Mouse (Mus musculus): ENCODE results near the gene Foxd1. TPM values are rescaled to one million over a fixed set of nuclear protein-coding genes. Genes with fewer than 3 reads are reported as not detected.

Gene Foxd1
- polyA plus RNA-seq, 1 experiment from 2014 or later, result 4.4 TPM

- Histone ChIP-seq H3K9ac (ENCODE audit: low read length) (peak overlapping the region; percentile 97), H3K36me3 (ENCODE audit: control insufficient read depth, insufficient read depth, low read length) (peaks cover 14% of the 10 kb centered on the region; the same call in 1 of the 2 replicates), H3K4me3 (ENCODE audit: low read depth, low read length) (peak overlapping the region; percentile 98), H3K27me3 (ENCODE audit: control insufficient read depth, insufficient read depth, low read length) (no peaks in the 10 kb centered on the region), H3K27ac (ENCODE audit: low read depth, low read length) (peak overlapping the region; percentile 76), H3K4me2 (peak overlapping the region; percentile 46), H3K9me3 (ENCODE audit: control insufficient read depth, low read length) (no peaks in the 10 kb centered on the region), H3K4me1 (ENCODE audit: control insufficient read depth, insufficient read depth, low read length) (peaks cover 13% of the 10 kb centered on the region)
- DNase-seq (ENCODE audit: low spot score, missing footprints) (no peak), ATAC-seq (ENCODE audit: low FRiP score) (no peak)
- WGBS, result under 1% methylated on average over 17 of the region's 17 CpGs
These were observed 37.9 kb upstream of the Foxd1 start for GRCm38 (mm10) chr13:98316140-98316479.

DNA sequence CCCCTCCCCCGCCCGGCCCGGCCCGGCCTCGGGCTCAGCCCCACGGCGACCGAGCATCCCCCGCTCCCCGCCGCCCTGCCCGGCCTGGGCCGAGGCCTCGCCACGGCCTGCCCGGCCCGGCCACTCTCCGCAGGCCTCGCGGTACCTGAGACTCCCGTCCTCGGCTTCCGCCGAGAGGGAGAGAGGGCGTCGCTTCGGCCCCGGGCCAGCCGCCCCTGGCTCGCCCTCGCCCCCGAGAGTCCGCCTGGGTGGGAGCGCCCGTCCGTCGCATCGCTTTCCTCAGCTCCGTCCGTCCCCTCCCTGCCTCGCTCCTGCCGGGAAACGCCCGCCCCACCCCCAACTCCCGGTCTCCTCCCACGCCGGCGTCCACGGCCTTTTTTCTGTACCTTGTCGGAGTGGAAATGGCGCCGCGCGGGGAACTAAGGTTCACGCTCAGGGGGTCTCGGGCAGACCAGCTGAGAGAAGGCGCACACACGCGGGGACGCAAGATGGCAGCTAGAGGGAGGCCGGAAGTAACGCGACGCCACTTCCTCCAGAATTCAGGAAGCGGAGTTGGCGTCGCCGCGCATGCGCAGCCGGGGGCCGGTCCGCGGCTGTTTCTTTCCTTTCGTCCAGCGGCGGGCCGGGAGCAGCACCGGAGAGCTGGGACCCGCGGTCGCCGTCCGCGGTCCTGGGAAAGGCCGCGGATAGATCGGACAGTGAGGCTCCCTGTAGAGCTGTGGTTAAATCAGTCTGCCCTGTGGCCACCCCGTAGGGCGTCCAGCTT lies 37.4 kb upstream of the Foxd1 start, which contains the start of gene Btf3:
TSS of gene Btf3 (minus strand) at position 527 of the 766 bp plus-strand sequence.
- Histone ChIP-seq H3K36me3 (ENCODE audit: control insufficient read depth, insufficient read depth, low read length) (peaks cover 14% of the 10 kb centered on the region; the same call in 1 of the 2 replicates), H3K27me3 (ENCODE audit: control insufficient read depth, insufficient read depth, low read length) (no peaks in the 10 kb centered on the region), H3K4me3 (ENCODE audit: low read depth, low read length) (peak within 1 kb of the TSS; percentile 98), H3K4me2 (peak within 1 kb of the TSS; percentile 55), H3K9me3 (ENCODE audit: control insufficient read depth, low read length) (no peaks in the 10 kb centered on the region), H3K9ac (ENCODE audit: low read length) (peak within 1 kb of the TSS; percentile 97), H3K4me1 (ENCODE audit: control insufficient read depth, insufficient read depth, low read length) (peaks cover 13% of the 10 kb centered on the region), H3K27ac (ENCODE audit: low read depth, low read length) (peak within 1 kb of the TSS; percentile 76)
- DNase-seq (ENCODE audit: low spot score, missing footprints) (peak; percentile 100), ATAC-seq (ENCODE audit: low FRiP score) (peak; percentile 95)
- under 1% methylated on average over 75 of the region's 90 CpGs for WGBS

DNA sequence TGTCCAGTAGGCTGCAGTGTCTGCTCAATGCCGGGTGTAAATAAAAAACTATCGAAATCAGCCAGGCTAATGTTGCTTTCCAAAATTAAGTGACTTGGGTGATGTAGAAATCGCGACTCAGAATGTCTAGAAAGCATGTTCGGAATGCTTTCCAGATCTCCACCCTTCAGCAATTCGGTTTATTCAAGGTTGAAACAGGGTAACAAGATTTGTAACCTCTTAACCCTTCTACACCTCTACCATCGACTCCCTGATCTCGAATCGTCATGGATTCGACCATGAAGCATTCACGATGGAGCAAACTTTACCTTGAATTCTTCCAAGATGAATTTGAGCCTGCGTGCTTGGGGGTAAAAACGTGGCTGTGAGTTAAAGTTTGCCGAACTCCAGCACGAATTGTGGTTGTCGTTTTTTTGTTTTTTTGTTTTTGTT lies 36.8 kb upstream of the Foxd1 start:
- Histone ChIP-seq H3K4me2 (peak overlapping the region; percentile 55), H3K36me3 (ENCODE audit: control insufficient read depth, insufficient read depth, low read length) (peaks cover 9% of the 10 kb centered on the region; the same call in 1 of the 2 replicates), H3K27ac (ENCODE audit: low read depth, low read length) (peak overlapping the region; percentile 76), H3K27me3 (ENCODE audit: control insufficient read depth, insufficient read depth, low read length) (no peaks in the 10 kb centered on the region), H3K9ac (ENCODE audit: low read length) (peak overlapping the region; percentile 97), H3K4me1 (ENCODE audit: control insufficient read depth, insufficient read depth, low read length) (peaks cover 13% of the 10 kb centered on the region), H3K4me3 (ENCODE audit: low read depth, low read length) (peak overlapping the region; percentile 98), H3K9me3 (ENCODE audit: control insufficient read depth, low read length) (no peaks in the 10 kb centered on the region)
- ATAC-seq (ENCODE audit: low FRiP score) (peak; percentile 27; the same call in 1 of the 2 replicates), DNase-seq (ENCODE audit: low spot score, missing footprints) (no peak)
- 3% methylated on average over 16 of the region's 16 CpGs for WGBS

- peak; percentile 82 for DNase-seq (ENCODE audit: low spot score, missing footprints)
- H3K9me3 ChIP-seq (ENCODE audit: control insufficient read depth, low read length), result no peaks in the 10 kb centered on the region
- 91% methylated on average over 6 of the region's 6 CpGs for WGBS
- peaks cover 6% of the 10 kb centered on the region; the same call in 1 of the 2 replicates for H3K36me3 ChIP-seq (ENCODE audit: control insufficient read depth, insufficient read depth, low read length)
- H3K4me2 ChIP-seq, result peak overlapping the region; percentile 55; the same call in 1 of the 2 replicates
- H3K4me3 ChIP-seq (ENCODE audit: low read depth, low read length), result no peak overlapping the region
- no peak overlapping the region for H3K27ac ChIP-seq (ENCODE audit: low read depth, low read length)
- H3K4me1 ChIP-seq (ENCODE audit: control insufficient read depth, insufficient read depth, low read length), result peaks cover 13% of the 10 kb centered on the region
- ATAC-seq (ENCODE audit: low FRiP score), result no peak
- no peaks in the 10 kb centered on the region for H3K27me3 ChIP-seq (ENCODE audit: control insufficient read depth, insufficient read depth, low read length)
- H3K9ac ChIP-seq (ENCODE audit: low read length), result no peak overlapping the region
These were observed 36.1 kb upstream of the Foxd1 start for GRCm38 (mm10) chr13:98317911-98318310.

DNA sequence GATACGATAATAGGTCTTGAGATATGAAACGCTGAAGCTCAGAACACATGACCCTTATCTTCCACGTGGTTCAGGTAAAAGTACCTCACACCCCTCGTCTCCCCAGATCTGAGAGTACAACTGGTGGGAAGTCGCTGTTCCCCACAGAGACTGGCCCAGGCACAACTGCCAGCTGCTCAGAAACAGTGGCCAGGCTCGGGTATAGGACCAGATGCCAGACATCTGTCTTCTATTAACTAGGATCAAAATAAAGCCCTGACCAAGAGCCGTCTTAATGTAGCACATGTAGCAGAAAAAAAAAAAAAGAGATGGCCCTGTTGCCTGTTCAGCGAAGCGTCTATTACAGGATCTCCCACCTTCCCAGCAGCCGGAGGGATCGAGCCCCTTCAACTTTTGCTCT lies 29.0 kb upstream of the Foxd1 start:
- H3K9ac ChIP-seq (ENCODE audit: low read length), result no peak overlapping the region
- H3K4me2 ChIP-seq, result no peak overlapping the region
- H3K27ac ChIP-seq (ENCODE audit: low read depth, low read length), result no peak overlapping the region
- H3K4me1 ChIP-seq (ENCODE audit: control insufficient read depth, insufficient read depth, low read length), result no peaks in the 10 kb centered on the region
- DNase-seq (ENCODE audit: low spot score, missing footprints), result peak; percentile 72
- no peaks in the 10 kb centered on the region for H3K9me3 ChIP-seq (ENCODE audit: control insufficient read depth, low read length)
- no peak for ATAC-seq (ENCODE audit: low FRiP score)
- H3K36me3 ChIP-seq (ENCODE audit: control insufficient read depth, insufficient read depth, low read length), result no peaks in the 10 kb centered on the region
- no peaks in the 10 kb centered on the region for H3K27me3 ChIP-seq (ENCODE audit: control insufficient read depth, insufficient read depth, low read length)
- H3K4me3 ChIP-seq (ENCODE audit: low read depth, low read length), result no peak overlapping the region
- WGBS, result 88% methylated on average over 11 of the region's 11 CpGs

DNA sequence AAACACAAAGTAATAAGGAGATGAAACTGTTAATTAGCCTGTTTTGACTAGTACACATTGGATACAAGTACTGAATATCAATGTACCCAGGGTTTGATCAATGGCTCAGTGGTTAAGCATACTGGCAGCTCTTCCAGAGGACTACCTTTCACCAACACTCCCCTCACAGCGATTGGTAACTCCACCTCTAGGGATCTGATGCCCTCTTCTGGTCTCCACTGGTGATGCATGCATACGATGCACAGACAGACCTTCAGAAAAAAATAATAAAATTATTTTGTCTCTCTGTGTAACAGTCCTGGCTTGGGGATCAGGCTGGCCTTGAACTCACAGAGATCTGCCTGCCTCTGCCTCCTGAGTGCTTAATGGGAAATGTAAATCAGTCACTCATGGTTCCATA lies 21.9 kb upstream of the Foxd1 start:
- ATAC-seq (ENCODE audit: low FRiP score) (no peak), DNase-seq (ENCODE audit: low spot score, missing footprints) (no peak)
- no peaks in the 10 kb centered on the region for H3K4me1 ChIP-seq (ENCODE audit: control insufficient read depth, insufficient read depth, low read length)
- no peak overlapping the region for H3K9ac ChIP-seq (ENCODE audit: low read length)
- H3K9me3 ChIP-seq (ENCODE audit: control insufficient read depth, low read length), result no peaks in the 10 kb centered on the region
- no peak overlapping the region for H3K4me3 ChIP-seq (ENCODE audit: low read depth, low read length)
- H3K27me3 ChIP-seq (ENCODE audit: control insufficient read depth, insufficient read depth, low read length), result no peaks in the 10 kb centered on the region
- H3K4me2 ChIP-seq, result no peak overlapping the region
- 49% methylated on average over 2 of the region's 2 CpGs for WGBS
- H3K36me3 ChIP-seq (ENCODE audit: control insufficient read depth, insufficient read depth, low read length), result no peaks in the 10 kb centered on the region
- H3K27ac ChIP-seq (ENCODE audit: low read depth, low read length), result no peak overlapping the region

- Histone ChIP-seq H3K4me2 (no peak overlapping the region), H3K36me3 (ENCODE audit: control insufficient read depth, insufficient read depth, low read length) (no peaks in the 10 kb centered on the region)
These were observed 17.8 kb upstream of the Foxd1 start for GRCm38 (mm10) chr13:98336205-98336604.

GRCm38 (mm10) chr13:98340506-98340905 lies 13.5 kb upstream of the Foxd1 start:
- Histone ChIP-seq H3K9ac (ENCODE audit: low read length) (no peak overlapping the region), H3K27me3 (ENCODE audit: control insufficient read depth, insufficient read depth, low read length) (no peaks in the 10 kb centered on the region), H3K27ac (ENCODE audit: low read depth, low read length) (no peak overlapping the region), H3K9me3 (ENCODE audit: control insufficient read depth, low read length) (no peaks in the 10 kb centered on the region), H3K4me3 (ENCODE audit: low read depth, low read length) (no peak overlapping the region), H3K36me3 (ENCODE audit: control insufficient read depth, insufficient read depth, low read length) (no peaks in the 10 kb centered on the region), H3K4me2 (no peak overlapping the region), H3K4me1 (ENCODE audit: control insufficient read depth, insufficient read depth, low read length) (no peaks in the 10 kb centered on the region)
- ATAC-seq (ENCODE audit: low FRiP score) (no peak), DNase-seq (ENCODE audit: low spot score, missing footprints) (no peak)
- WGBS, result 79% methylated on average over 5 of the region's 5 CpGs

More at GRCm38 (mm10) chr13:98336205-98336604, 17.8 kb upstream of the Foxd1 start:
- no peaks in the 10 kb centered on the region for H3K4me1 ChIP-seq (ENCODE audit: control insufficient read depth, insufficient read depth, low read length)
- H3K9ac ChIP-seq (ENCODE audit: low read length), result no peak overlapping the region
- ATAC-seq (ENCODE audit: low FRiP score), result no peak
- DNase-seq (ENCODE audit: low spot score, missing footprints), result no peak
- H3K4me3 ChIP-seq (ENCODE audit: low read depth, low read length), result no peak overlapping the region
- H3K27ac ChIP-seq (ENCODE audit: low read depth, low read length), result no peak overlapping the region
- H3K27me3 ChIP-seq (ENCODE audit: control insufficient read depth, insufficient read depth, low read length), result no peaks in the 10 kb centered on the region
- 94% methylated on average over 1 of the region's 1 CpGs for WGBS
- H3K9me3 ChIP-seq (ENCODE audit: control insufficient read depth, low read length), result no peaks in the 10 kb centered on the region

- Histone ChIP-seq H3K27me3 (ENCODE audit: control insufficient read depth, insufficient read depth, low read length) (peaks cover 43% of the 10 kb centered on the region), H3K4me1 (ENCODE audit: control insufficient read depth, insufficient read depth, low read length) (peaks cover 7% of the 10 kb centered on the region), H3K9me3 (ENCODE audit: control insufficient read depth, low read length) (no peaks in the 10 kb centered on the region), H3K27ac (ENCODE audit: low read depth, low read length) (no peak overlapping the region), H3K9ac (ENCODE audit: low read length) (no peak overlapping the region), H3K36me3 (ENCODE audit: control insufficient read depth, insufficient read depth, low read length) (no peaks in the 10 kb centered on the region), H3K4me3 (ENCODE audit: low read depth, low read length) (no peak overlapping the region), H3K4me2 (no peak overlapping the region)
- DNase-seq (ENCODE audit: low spot score, missing footprints) (peak; percentile 78), ATAC-seq (ENCODE audit: low FRiP score) (no peak)
- WGBS, result 80% methylated on average over 4 of the region's 4 CpGs
These were observed 4.6 kb upstream of the Foxd1 start for GRCm38 (mm10) chr13:98349491-98349890.
